Mouse (Mus musculus): ENCODE measurements around the gene Tmem171. TPM values are rescaled to one million over a fixed set of nuclear protein-coding genes. Genes with fewer than 3 reads are reported as not detected.
A peak's percentile ranks its signal among the peaks of the same experiment; 100 is the strongest.

Gene Tmem171
- polyA plus RNA-seq, 1 experiment from 2014 or later, result 34.2 TPM

- H3K36me3 ChIP-seq (ENCODE audit: inconsistent target), result no peaks in the 10 kb centered on the region
- no peak overlapping the region for H3K27ac ChIP-seq
- no peaks in the 10 kb centered on the region for H3K79me2 ChIP-seq (ENCODE audit: inconsistent target)
- WGBS (ENCODE audit: missing documents), result 93% methylated on average over 8 of the region's 8 CpGs
- no peak overlapping the region for H3K4me3 ChIP-seq (ENCODE audit: inconsistent target)
These were observed 7.7 kb upstream of the Tmem171 start for GRCm38 (mm10) chr13:98702361-98702760.

- Histone ChIP-seq H3K27ac (no peak overlapping the region), H3K4me3 (ENCODE audit: inconsistent target) (no peak overlapping the region), H3K79me2 (ENCODE audit: inconsistent target) (no peaks in the 10 kb centered on the region), H3K36me3 (ENCODE audit: inconsistent target) (no peaks in the 10 kb centered on the region)
- WGBS (ENCODE audit: missing documents), result 95% methylated on average over 5 of the region's 5 CpGs
These were observed 6.7 kb upstream of the Tmem171 start for GRCm38 (mm10) chr13:98701309-98701675.

GRCm38 (mm10) chr13:98700661-98701308 is 6.2 kb upstream of the Tmem171 start:
- H3K36me3 ChIP-seq (ENCODE audit: inconsistent target), result no peaks in the 10 kb centered on the region
- WGBS (ENCODE audit: missing documents), result 83% methylated on average over 10 of the region's 10 CpGs
- no peak overlapping the region for H3K4me3 ChIP-seq (ENCODE audit: inconsistent target)
- H3K27ac ChIP-seq, result no peak overlapping the region
- no peaks in the 10 kb centered on the region for H3K79me2 ChIP-seq (ENCODE audit: inconsistent target)

GRCm38 (mm10) chr13:98699982-98700540 is 5.4 kb upstream of the Tmem171 start:
- Histone ChIP-seq H3K36me3 (ENCODE audit: inconsistent target) (no peaks in the 10 kb centered on the region), H3K27ac (no peak overlapping the region), H3K79me2 (ENCODE audit: inconsistent target) (no peaks in the 10 kb centered on the region), H3K4me3 (ENCODE audit: inconsistent target) (no peak overlapping the region)
- 85% methylated on average over 5 of the region's 5 CpGs for WGBS (ENCODE audit: missing documents)

GRCm38 (mm10) chr13:98699051-98699744 is 4.6 kb upstream of the Tmem171 start:
- WGBS (ENCODE audit: missing documents), result 93% methylated on average over 14 of the region's 14 CpGs
- Histone ChIP-seq H3K79me2 (ENCODE audit: inconsistent target) (no peaks in the 10 kb centered on the region), H3K27ac (no peak overlapping the region), H3K4me3 (ENCODE audit: inconsistent target) (no peak overlapping the region), H3K36me3 (ENCODE audit: inconsistent target) (no peaks in the 10 kb centered on the region)

- H3K79me2 ChIP-seq (ENCODE audit: inconsistent target), result peaks cover 9% of the 10 kb centered on the region
- no peak overlapping the region for H3K27ac ChIP-seq
- no peak overlapping the region for H3K4me3 ChIP-seq (ENCODE audit: inconsistent target)
- 95% methylated on average over 3 of the region's 3 CpGs for WGBS (ENCODE audit: missing documents)
- H3K36me3 ChIP-seq (ENCODE audit: inconsistent target), result no peaks in the 10 kb centered on the region
These were observed 2.1 kb upstream of the Tmem171 start for GRCm38 (mm10) chr13:98696716-98697115.

- Histone ChIP-seq H3K4me3 (ENCODE audit: inconsistent target) (no peak overlapping the region), H3K27ac (no peak overlapping the region), H3K79me2 (ENCODE audit: inconsistent target) (peaks cover 21% of the 10 kb centered on the region), H3K36me3 (ENCODE audit: inconsistent target) (no peaks in the 10 kb centered on the region)
- 91% methylated on average over 2 of the region's 2 CpGs for WGBS (ENCODE audit: missing documents)
These were observed 912 bp upstream of the Tmem171 start for GRCm38 (mm10) chr13:98695546-98695945.

GRCm38 (mm10) chr13:98693316-98693715 is 1.3 kb downstream of the Tmem171 start:
- H3K79me2 ChIP-seq (ENCODE audit: inconsistent target), result peaks cover 43% of the 10 kb centered on the region
- H3K36me3 ChIP-seq (ENCODE audit: inconsistent target), result peaks cover 1% of the 10 kb centered on the region; the same call in 1 of the 2 replicates
- H3K27ac ChIP-seq, result peak overlapping the region; percentile 95
- 46% methylated on average over 11 of the region's 11 CpGs for WGBS (ENCODE audit: missing documents)
- peak overlapping the region; percentile 22 for H3K4me3 ChIP-seq (ENCODE audit: inconsistent target)

GRCm38 (mm10) chr13:98691956-98692515 is 2.6 kb downstream of the Tmem171 start:
- Histone ChIP-seq H3K79me2 (ENCODE audit: inconsistent target) (peaks cover 56% of the 10 kb centered on the region), H3K36me3 (ENCODE audit: inconsistent target) (peaks cover 14% of the 10 kb centered on the region), H3K27ac (peak overlapping the region; percentile 95), H3K4me3 (ENCODE audit: inconsistent target) (peak overlapping the region; percentile 55)
- 57% methylated on average over 13 of the region's 13 CpGs for WGBS (ENCODE audit: missing documents)

- Histone ChIP-seq H3K4me3 (ENCODE audit: inconsistent target) (peak overlapping the region; percentile 55), H3K79me2 (ENCODE audit: inconsistent target) (peaks cover 58% of the 10 kb centered on the region), H3K36me3 (ENCODE audit: inconsistent target) (peaks cover 26% of the 10 kb centered on the region), H3K27ac (peak overlapping the region; percentile 95)
- 97% methylated on average over 11 of the region's 11 CpGs for WGBS (ENCODE audit: missing documents)
These were observed 3.7 kb downstream of the Tmem171 start for GRCm38 (mm10) chr13:98690886-98691285.

GRCm38 (mm10) chr13:98689605-98690290 is 4.9 kb downstream of the Tmem171 start:
- Histone ChIP-seq H3K27ac (peak overlapping the region; percentile 95), H3K79me2 (ENCODE audit: inconsistent target) (peaks cover 58% of the 10 kb centered on the region)
- 82% methylated on average over 11 of the region's 11 CpGs for WGBS (ENCODE audit: missing documents)

GRCm38 (mm10) chr13:98687931-98688330 is 6.7 kb downstream of the Tmem171 start:
- peaks cover 58% of the 10 kb centered on the region for H3K79me2 ChIP-seq (ENCODE audit: inconsistent target)
- H3K27ac ChIP-seq, result no peak overlapping the region
- WGBS (ENCODE audit: missing documents), result 97% methylated on average over 9 of the region's 9 CpGs
- H3K36me3 ChIP-seq (ENCODE audit: inconsistent target), result peaks cover 27% of the 10 kb centered on the region
- no peak overlapping the region for H3K4me3 ChIP-seq (ENCODE audit: inconsistent target)

More at GRCm38 (mm10) chr13:98689605-98690290, 4.9 kb downstream of the Tmem171 start:
- peak overlapping the region; percentile 55; the same call in 1 of the 2 replicates for H3K4me3 ChIP-seq (ENCODE audit: inconsistent target)
- H3K36me3 ChIP-seq (ENCODE audit: inconsistent target), result peaks cover 27% of the 10 kb centered on the region

GRCm38 (mm10) chr13:98684144-98684900 is 10.3 kb downstream of the Tmem171 start:
- Histone ChIP-seq H3K4me3 (ENCODE audit: inconsistent target) (no peak overlapping the region), H3K36me3 (ENCODE audit: inconsistent target) (peaks cover 27% of the 10 kb centered on the region), H3K79me2 (ENCODE audit: inconsistent target) (peaks cover 25% of the 10 kb centered on the region), H3K27ac (peak overlapping the region; percentile 59)
- WGBS (ENCODE audit: missing documents), result 62% methylated on average over 9 of the region's 9 CpGs

- H3K4me3 ChIP-seq (ENCODE audit: inconsistent target), result no peak overlapping the region
- H3K27ac ChIP-seq, result peak overlapping the region; percentile 59
- WGBS (ENCODE audit: missing documents), result 13% methylated on average over 1 of the region's 2 CpGs
- H3K79me2 ChIP-seq (ENCODE audit: inconsistent target), result peaks cover 16% of the 10 kb centered on the region
- peaks cover 27% of the 10 kb centered on the region for H3K36me3 ChIP-seq (ENCODE audit: inconsistent target)
These were observed 11.2 kb downstream of the Tmem171 start for GRCm38 (mm10) chr13:98683412-98683811.

All from macrophage (primary cell).